Mouse (Mus musculus) thymus, adult 2 months (tissue): ENCODE data around the gene Gm21970. TPM values are rescaled to one million over a fixed set of nuclear protein-coding genes. Genes with fewer than 3 reads are reported as not detected.

Source experiments
- DNase-seq: peaks from one replicate; pipeline ENCODE4 v3.0.0; 2021
- H3K27ac ChIP-seq: fragments of 200-500 bp; 2 replicates; pipeline ENCODE4 v1.5.1; 2012; ENCODE audit warnings: low read length, control low read depth; ENCODE audit not compliant: control insufficient read depth, insufficient read depth
- H3K27me3 ChIP-seq: fragments of 200-500 bp; 2 replicates; pipeline ENCODE4 v1.6.1; 2012; ENCODE audit warnings: mild to moderate bottlenecking, low read length, moderate library complexity, mixed read lengths; ENCODE audit not compliant: control insufficient read depth, insufficient read depth
- H3K36me3 ChIP-seq: fragments of 200-500 bp; 2 replicates; pipeline ENCODE4 v1.6.1; 2012; ENCODE audit warnings: mild to moderate bottlenecking, low read length, moderate library complexity; ENCODE audit not compliant: control insufficient read depth, insufficient read depth
- H3K4me1 ChIP-seq: fragments of 200-500 bp; replicated peaks from 2 replicates; pipeline ENCODE4 v1.6.1; 2012; ENCODE audit warnings: low read length; ENCODE audit not compliant: control insufficient read depth, insufficient read depth
- H3K4me3 ChIP-seq: fragments of 200-500 bp; 2 replicates; pipeline ENCODE4 v1.5.1; 2012; ENCODE audit warnings: mild to moderate bottlenecking, low read length, control low read depth, moderate library complexity; ENCODE audit not compliant: control insufficient read depth, insufficient read depth
- CTCF ChIP-seq: fragments of 200-500 bp; IDR thresholded peaks from 2 replicates; pipeline ENCODE4 v1.5.1; 2012; ENCODE audit warnings: mild to moderate bottlenecking, control low read depth, low read length, moderate library complexity, borderline replicate concordance; ENCODE audit not compliant: control insufficient read depth, poor library complexity, insufficient read depth; ENCODE audit errors: extremely low read depth
- POLR2A ChIP-seq: fragments of 200-500 bp; IDR thresholded peaks from 2 replicates; pipeline ENCODE4 v1.6.1; 2012; ENCODE audit warnings: mild to moderate bottlenecking, low read length, control low read depth, moderate library complexity; ENCODE audit not compliant: control insufficient read depth, poor library complexity, insufficient read depth; ENCODE audit errors: extremely low read depth
- whole genome bisulfite sequencing: fragments of 180-500 bp; shearing (Covaris S2); methylation state at CpG from one replicate; pipeline ENCODE4 v1.1.7; 2018; 5-methylcytosine and 5-hydroxymethylcytosine counted together
- polyA plus RNA-seq: library from polyadenylated mRNA; depleted of rRNA; stranded (reverse); fragments of >200 nt; gene quantifications from 2 replicates; pipeline ENCODE4 v1.2.3, GENCODE M21; 2012

Gene Gm21970
- polyA plus RNA-seq, 1 experiment: not detected

GRCm38 (mm10) chr16:91367066-91367465, 24.5 kb upstream of the Gm21970 start:
- no peaks in the 10 kb centered on the region for H3K27me3 ChIP-seq
- no peaks in the 10 kb centered on the region for H3K36me3 ChIP-seq
- peaks cover 19% of the 10 kb centered on the region for H3K4me1 ChIP-seq
- 16% methylated on average over 2 of the region's 2 CpGs for WGBS
- no peak overlapping the region for H3K4me3 ChIP-seq
- peak overlapping the region; percentile 78 for H3K27ac ChIP-seq
- TF ChIP-seq CTCF (no peak), POLR2A (no peak)
- DNase-seq: no peak

- Histone ChIP-seq H3K4me1 (peaks cover 10% of the 10 kb centered on the region; the same call in 1 of the 2 replicates), H3K36me3 (no peaks in the 10 kb centered on the region), H3K27ac (peak within 1 kb of the TSS; percentile 74), H3K27me3 (no peaks in the 10 kb centered on the region), H3K4me3 (peak within 1 kb of the TSS; percentile 77)
- peak; percentile 78 for DNase-seq
- whole genome bisulfite sequencing: under 1% methylated on average over 62 of the region's 62 CpGs
- no peak for TF ChIP-seq POLR2A
- TF ChIP-seq CTCF: no peak
Observed at GRCm38 (mm10) chr16:91372577-91373472, 18.7 kb upstream of the Gm21970 start, which contains the start of gene Ifnar2. Gene Ifnar2 (plus strand): TSS chr16:91372783.

- 2% methylated on average over 13 of the region's 13 CpGs for WGBS
- peak; percentile 15 for DNase-seq
- H3K4me3 ChIP-seq: peak overlapping the region; percentile 77
- no peaks in the 10 kb centered on the region for H3K36me3 ChIP-seq
- H3K27me3 ChIP-seq: no peaks in the 10 kb centered on the region
- no peak for TF ChIP-seq CTCF
- peaks cover 10% of the 10 kb centered on the region; the same call in 1 of the 2 replicates for H3K4me1 ChIP-seq
- peak overlapping the region; percentile 74 for H3K27ac ChIP-seq
Observed at GRCm38 (mm10) chr16:91373473-91374252, 17.9 kb upstream of the Gm21970 start.

GRCm38 (mm10) chr16:91374253-91374634, 17.3 kb upstream of the Gm21970 start:
- Histone ChIP-seq H3K27ac (no peak overlapping the region; the same call in 1 of the 2 replicates), H3K4me1 (peaks cover 10% of the 10 kb centered on the region), H3K36me3 (no peaks in the 10 kb centered on the region), H3K27me3 (no peaks in the 10 kb centered on the region), H3K4me3 (no peak overlapping the region)
- no peak for DNase-seq
- 2% methylated on average over 3 of the region's 3 CpGs for WGBS
- no peak for TF ChIP-seq POLR2A
- no peak for TF ChIP-seq CTCF

GRCm38 (mm10) chr16:91376701-91377100, 14.8 kb upstream of the Gm21970 start:
- H3K4me1 ChIP-seq: peaks cover 10% of the 10 kb centered on the region
- no peak overlapping the region for H3K27ac ChIP-seq
- DNase-seq: no peak
- no peak for TF ChIP-seq CTCF
- TF ChIP-seq POLR2A: no peak
- H3K27me3 ChIP-seq: no peaks in the 10 kb centered on the region
- H3K36me3 ChIP-seq: no peaks in the 10 kb centered on the region
- 97% methylated on average over 10 of the region's 10 CpGs for WGBS
- no peak overlapping the region for H3K4me3 ChIP-seq

GRCm38 (mm10) chr16:91378431-91378986, 13.0 kb upstream of the Gm21970 start:
- no peaks in the 10 kb centered on the region for H3K27me3 ChIP-seq
- H3K27ac ChIP-seq: no peak overlapping the region
- H3K4me1 ChIP-seq: peaks cover 8% of the 10 kb centered on the region
- H3K36me3 ChIP-seq: peaks cover 5% of the 10 kb centered on the region
- no peak overlapping the region for H3K4me3 ChIP-seq
- DNase-seq: no peak
- 94% methylated on average over 17 of the region's 17 CpGs for WGBS
- TF ChIP-seq POLR2A (no peak), CTCF (no peak)
